Comparison of ENCODE assay signal across 8 mouse cellular contexts in the genomic region with DNA sequence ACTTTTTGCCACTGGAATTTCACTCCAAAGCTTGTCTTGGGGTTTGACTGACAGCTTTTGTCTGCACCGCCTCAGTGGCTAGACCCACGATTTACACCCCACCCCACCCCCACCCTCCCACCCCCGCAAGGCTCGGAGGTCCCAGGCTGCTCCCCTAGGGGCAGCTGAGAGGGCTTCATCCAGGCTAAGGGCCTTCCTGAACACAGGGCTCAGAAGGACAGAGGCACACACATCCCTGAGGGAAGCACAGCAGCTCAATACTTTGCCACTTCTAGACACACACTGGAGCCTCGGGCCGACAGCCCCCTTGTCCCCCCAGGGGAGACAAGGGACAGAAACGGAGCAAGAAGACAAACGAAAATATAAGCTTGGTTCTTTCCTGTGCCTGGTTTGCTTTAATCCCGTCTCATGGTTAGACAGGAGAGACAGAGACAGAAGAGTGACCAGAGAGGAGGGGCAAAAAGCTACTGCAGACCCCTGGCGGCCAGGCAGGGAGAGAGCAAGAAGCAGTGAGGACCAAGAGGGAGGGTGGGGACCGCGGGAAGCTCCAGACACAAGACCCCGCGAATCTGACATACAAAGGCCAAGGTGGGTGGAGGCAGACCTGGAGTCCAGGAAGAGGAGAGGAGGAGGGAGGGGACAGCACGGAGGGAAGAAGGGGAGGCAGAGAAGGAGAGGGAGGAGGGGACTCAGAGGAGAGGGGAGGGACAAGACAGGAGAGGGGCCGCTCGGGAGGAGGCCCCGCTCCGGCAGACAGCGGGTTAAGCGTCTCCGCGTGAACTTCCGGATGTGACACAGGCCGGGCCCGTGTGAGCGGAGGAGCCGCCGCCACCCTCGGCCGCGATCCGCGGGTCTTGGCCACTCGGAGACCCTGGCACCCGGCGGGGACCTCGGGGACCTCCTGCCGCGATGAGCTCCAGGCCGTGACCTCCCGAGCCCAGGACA. TPM values are rescaled to one million over a fixed set of nuclear protein-coding genes. Genes with fewer than 3 reads are reported as not detected.
DNase-seq lines count a peak whose midpoint lies in the region; ATAC-seq and TF ChIP-seq lines count a peak whose summit lies in the region.

A gene (plus strand): TSS at position 494 of the 945 bp plus-strand sequence.

- peak within 1 kb of the TSS; percentile 62 for H3K4me3 ChIP-seq in testis, adult 2 months (ENCODE audit: control insufficient read depth, low read depth, low read length)
- peak within 1 kb of the TSS; percentile 69 for H3K4me3 ChIP-seq in intestine, postnatal 0 days (ENCODE audit: low read depth, low read length)
- H3K4me3 ChIP-seq in liver, embryonic 11.5 days (ENCODE audit: low read depth, low read length) = peak within 1 kb of the TSS; percentile 51

- H3K36me3 ChIP-seq in testis, adult 2 months (ENCODE audit: control insufficient read depth, insufficient read depth, low read length) = no peaks in the 10 kb centered on the region
- peaks cover 11% of the 10 kb centered on the region for H3K36me3 ChIP-seq in intestine, postnatal 0 days (ENCODE audit: control insufficient read depth, insufficient read depth)
- no peaks in the 10 kb centered on the region for H3K36me3 ChIP-seq in liver, embryonic 11.5 days (ENCODE audit: control insufficient read depth, insufficient read depth, low read length)

- no peaks in the 10 kb centered on the region for H3K27me3 ChIP-seq in testis, adult 2 months (ENCODE audit: control insufficient read depth, insufficient read depth, low read length)
- H3K27me3 ChIP-seq in intestine, postnatal 0 days (replicated peaks; ENCODE audit: control insufficient read depth, insufficient read depth, low read length) = no peaks in the 10 kb centered on the region
- peaks cover 35% of the 10 kb centered on the region for H3K27me3 ChIP-seq in liver, embryonic 11.5 days (replicated peaks; ENCODE audit: control insufficient read depth, insufficient read depth, low read length)

- peaks cover 10% of the 10 kb centered on the region; the same call in 1 of the 2 replicates for H3K4me1 ChIP-seq in testis, adult 2 months (ENCODE audit: control insufficient read depth, insufficient read depth, low read length)
- H3K4me1 ChIP-seq in intestine, postnatal 0 days (replicated peaks; ENCODE audit: control insufficient read depth, insufficient read depth, low read length) = no peaks in the 10 kb centered on the region
- peaks cover 5% of the 10 kb centered on the region; the same call in 1 of the 2 replicates for H3K4me1 ChIP-seq in liver, embryonic 11.5 days (replicated peaks; ENCODE audit: control insufficient read depth, insufficient read depth, low read length)

- H3K9me3 ChIP-seq in intestine, postnatal 0 days (ENCODE audit: control insufficient read depth) = no peaks in the 10 kb centered on the region
- H3K9me3 ChIP-seq in liver, embryonic 11.5 days (ENCODE audit: control insufficient read depth, low read length) = no peaks in the 10 kb centered on the region

- DNase-seq in testis, postnatal 14 days (ENCODE audit: low spot score) = no peak
- DNase-seq in cerebellum, postnatal 4 days (ENCODE audit: low spot score in 2 of 2) = peak; percentile 33 to 69
- DNase-seq in liver, embryonic 11.5 days (ENCODE audit: low spot score) = peak; percentile 60
- DNase-seq in naive thymus-derived CD4-positive, alpha-beta T cell, adult 2 months (ENCODE audit: low read depth) = peak; percentile 67
- peak; percentile 67 for DNase-seq in testis, postnatal 10 days (ENCODE audit: low spot score)

- no peak for TF ChIP-seq POLR2A in testis, adult 2 months (IDR thresholded peaks at IDR 0.05; ENCODE audit: control insufficient read depth, low read depth, low read length)

- 1% methylated on average over 41 of the region's 42 CpGs for WGBS in intestine, postnatal 0 days
- WGBS in liver, embryonic 11.5 days = 1% methylated on average over 42 of the region's 42 CpGs

- peak within 1 kb of the TSS; percentile 86 for H3K4me2 ChIP-seq in intestine, postnatal 0 days (replicated peaks; ENCODE audit: low read depth)
- peak within 1 kb of the TSS; percentile 79 for H3K4me2 ChIP-seq in liver, embryonic 11.5 days

- H3K9ac ChIP-seq in intestine, postnatal 0 days (ENCODE audit: low read depth, low read length) = peak within 1 kb of the TSS; percentile 64
- H3K9ac ChIP-seq in liver, embryonic 11.5 days (ENCODE audit: low read depth, low read length) = peak within 1 kb of the TSS; percentile 39; the same call in 1 of the 2 replicates

- no peak within 1 kb of the TSS for H3K27ac ChIP-seq in testis, adult 2 months (ENCODE audit: control insufficient read depth, insufficient read depth, low read depth, low read length)
- peak within 1 kb of the TSS; percentile 2; the same call in 1 of the 2 replicates for H3K27ac ChIP-seq in intestine, postnatal 0 days (ENCODE audit: low read depth, low read length)
- H3K27ac ChIP-seq in liver, embryonic 11.5 days (ENCODE audit: low read depth, low read length) = no peak within 1 kb of the TSS

- peak; percentile 63 for ATAC-seq in granulocyte monocyte progenitor cell, adult 5-6 weeks (replicated peaks; ENCODE audit: poor library complexity, severe bottlenecking)
- peak; percentile 72 for ATAC-seq in intestine, postnatal 0 days
- ATAC-seq in liver, embryonic 11.5 days (replicated peaks; ENCODE audit: low FRiP score) = peak; percentile 55; the same call in 1 of the 2 replicates

- TF ChIP-seq CTCF in testis, adult 2 months (IDR thresholded peaks at IDR 0.05; ENCODE audit: control insufficient read depth, insufficient read depth, insufficient replicate concordance, low read depth, low read length) = peak; percentile 19; the same call in 1 of the 2 replicates
- TF ChIP-seq CTCF in intestine, postnatal 0 days (IDR thresholded peaks at IDR 0.05; ENCODE audit: low read depth) = peak; percentile 67

RNA-seq across cellular contexts. Expression of the gene that starts here (rescaled TPM):
- 2.5 and 2.6 TPM in 2 replicates for polyA plus RNA-seq in testis, adult 2 months (2012; rRNA removed)
- total RNA-seq in granulocyte monocyte progenitor cell, adult 5-6 weeks (2014; fragmentation: Nextera tagmentation) = not detected in 2 replicates
- total RNA-seq in granulocyte monocyte progenitor cell, adult 5-6 weeks (2017) = not detected in 2 replicates
- 18.0 and 20.7 TPM in 2 replicates for polyA plus RNA-seq in intestine, postnatal 0 days (2015; fragmentation: Nextera tagmentation; extraction: Ambion mirVana)
- polyA plus RNA-seq in liver, embryonic 11.5 days (2014; fragmentation: Nextera tagmentation; extraction: Ambion mirVana) = 14.2 and 17.7 TPM in 2 replicates

Comparison
In these comparisons a context has a peak if more than half of its experiments do, and no peak if none do; other contexts are left out.
1. Peak in ATAC-seq in granulocyte monocyte progenitor cell, adult 5-6 weeks; RNA of the gene not detected or under 1 TPM.